Mouse (Mus musculus) megakaryocyte, embryonic 14.5 days (primary cell): ENCODE data around the gene Erc1.

Experiments
- FLI1 ChIP-seq: IDR thresholded peaks from 2 replicates; pipeline ENCODE4 v1.6.1; 2012; ENCODE audit warnings: low read length, inconsistent platforms, mixed read lengths
- GATA1 ChIP-seq: IDR thresholded peaks from 3 replicates; pipeline ENCODE4 v1.6.1; 2012; ENCODE audit warnings: mixed read lengths, low read length, inconsistent platforms, borderline replicate concordance

DNA sequence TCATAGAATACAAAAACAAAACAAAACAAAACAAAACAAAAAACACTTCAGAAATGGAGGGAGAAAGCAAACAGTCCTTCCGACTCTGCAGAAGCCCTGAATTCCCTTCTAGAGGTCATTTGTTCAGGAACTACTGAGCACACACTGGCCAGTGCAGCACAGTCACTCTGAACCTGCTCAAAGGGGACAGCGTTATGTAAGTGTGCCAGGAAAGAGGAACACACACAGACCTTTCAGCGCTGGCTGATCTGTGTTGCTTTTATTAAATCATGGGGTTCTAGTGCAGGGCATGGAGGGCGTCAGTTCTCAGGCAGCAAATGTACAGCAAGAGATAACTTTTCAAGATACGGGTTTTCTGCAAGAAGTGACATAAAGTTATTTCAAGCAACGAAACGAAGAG lies 35.2 kb upstream of the Erc1 start:
- no peak for TF ChIP-seq FLI1
- no peak for TF ChIP-seq GATA1
